Mouse (Mus musculus): ENCODE measurements around the gene Bckdk.
A peak's percentile ranks its signal among the peaks of the same experiment; 100 is the strongest.

- TF ChIP-seq EP300 (IDR thresholded peaks at IDR 0.05; ENCODE audit: low read depth) (peak; percentile 65; the same call in 1 of the 2 replicates), CTCF (IDR thresholded peaks at IDR 0.05; ENCODE audit: low read depth) (no peak)
Observed at GRCm38 (mm10) chr7:127912190-127912871, 8.4 kb downstream of the Bckdk start, which contains the start of gene Kat8.

All from heart, postnatal 0 days (tissue).